Mouse (Mus musculus) skeletal muscle tissue, adult 2 months (tissue): ENCODE measurements around the gene Cmtr1.
"Not testable (repeated sequence)": the region's sequence is repeated elsewhere in the genome, so short reads cannot be mapped to it uniquely, and the experiment has no call there.

Source experiments
- DNase-seq: peaks from one replicate; pipeline ENCODE4 v3.0.0-alpha.2; 2012; ENCODE audit warnings: low read depth, low spot score

The Cmtr1 gene

DNA sequence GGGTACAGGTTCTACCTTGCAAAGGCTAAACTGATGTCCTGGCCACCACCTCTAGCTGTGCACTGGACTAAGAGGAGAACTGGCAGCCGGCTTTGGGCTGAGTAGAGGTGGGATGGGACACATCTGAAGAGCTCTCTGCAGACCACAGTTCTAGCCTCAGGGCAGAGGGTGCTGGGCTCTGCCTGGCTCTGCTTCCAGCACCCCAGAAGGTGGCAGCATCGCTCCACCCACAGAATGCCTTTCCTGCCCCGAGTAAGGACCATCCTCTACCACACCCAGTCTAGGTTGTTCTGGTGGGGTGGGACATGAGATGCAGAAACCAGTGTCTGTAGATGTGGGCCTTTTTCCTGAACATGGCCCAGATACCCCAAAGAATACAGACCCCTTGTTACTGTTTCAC is 44.4 kb downstream of the Cmtr1 start:
- DNase-seq: no peak

DNA sequence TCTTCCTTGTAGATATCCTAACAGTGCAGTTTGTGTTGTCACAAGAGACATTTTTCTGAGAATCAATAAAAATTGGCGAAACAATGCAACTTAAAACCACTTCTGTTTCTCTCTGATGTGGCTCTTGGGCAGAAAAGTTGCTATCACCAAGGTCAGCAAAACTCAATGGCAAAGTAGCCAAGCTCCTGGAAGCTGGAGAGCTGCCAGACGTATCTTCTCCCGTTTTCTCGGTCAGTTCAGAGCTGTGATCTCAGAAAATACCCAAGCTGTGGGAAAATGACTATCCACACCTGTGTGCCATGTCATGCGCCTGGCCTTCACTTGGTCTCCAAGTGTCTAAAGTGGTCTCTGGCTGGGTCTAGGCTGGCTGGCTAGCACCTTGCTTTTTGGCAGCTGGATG is 45.5 kb downstream of the Cmtr1 start:
- DNase-seq: no peak

DNA sequence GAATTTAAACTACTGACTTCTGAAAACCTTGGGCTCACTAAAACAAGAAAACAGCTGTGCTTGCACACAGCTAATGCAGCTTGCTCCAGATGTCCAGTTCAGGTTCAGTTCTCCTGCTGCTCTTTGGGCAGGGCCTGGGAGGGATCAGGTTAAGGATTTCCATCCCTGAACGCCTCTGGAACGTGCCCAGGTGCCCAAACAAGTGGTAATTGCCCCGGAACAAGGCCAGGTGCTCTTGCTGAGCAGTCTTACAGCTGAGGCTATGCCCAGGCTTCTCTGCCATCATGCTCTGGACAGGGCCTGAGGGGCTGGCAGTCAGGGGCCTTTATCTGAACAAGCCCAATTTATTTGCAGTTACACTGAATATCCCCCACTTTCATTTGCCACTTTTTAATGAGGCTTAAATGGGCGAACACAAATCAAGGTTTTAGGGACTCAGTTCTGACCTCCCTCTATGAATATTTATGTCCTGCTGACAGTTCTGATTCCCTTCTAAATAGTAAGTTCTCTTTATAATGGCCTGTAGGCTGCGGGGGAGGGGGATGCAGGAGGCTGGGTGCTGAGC is 46.7 kb downstream of the Cmtr1 start:
- DNase-seq: no peak

DNA sequence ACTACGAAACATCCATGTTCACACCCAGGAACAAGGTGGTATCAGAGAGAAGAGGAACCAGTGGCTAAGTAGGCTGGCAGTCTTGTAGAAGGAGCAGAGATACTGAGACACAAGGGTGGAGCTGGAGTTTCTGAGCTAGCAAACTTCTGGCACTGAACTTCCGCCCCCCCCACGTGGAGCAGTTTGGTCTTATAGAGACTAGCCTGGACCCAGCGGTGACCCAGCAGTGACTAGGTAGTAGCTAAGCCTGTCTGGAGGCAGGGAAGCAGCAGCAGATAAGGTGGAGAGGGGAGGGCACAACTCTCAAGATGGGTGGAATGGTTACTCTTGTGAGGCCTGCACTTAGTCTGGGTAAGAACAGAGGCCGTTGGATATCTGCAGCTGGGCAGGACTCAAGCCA is 48.4 kb downstream of the Cmtr1 start:
- DNase-seq: no peak

DNA sequence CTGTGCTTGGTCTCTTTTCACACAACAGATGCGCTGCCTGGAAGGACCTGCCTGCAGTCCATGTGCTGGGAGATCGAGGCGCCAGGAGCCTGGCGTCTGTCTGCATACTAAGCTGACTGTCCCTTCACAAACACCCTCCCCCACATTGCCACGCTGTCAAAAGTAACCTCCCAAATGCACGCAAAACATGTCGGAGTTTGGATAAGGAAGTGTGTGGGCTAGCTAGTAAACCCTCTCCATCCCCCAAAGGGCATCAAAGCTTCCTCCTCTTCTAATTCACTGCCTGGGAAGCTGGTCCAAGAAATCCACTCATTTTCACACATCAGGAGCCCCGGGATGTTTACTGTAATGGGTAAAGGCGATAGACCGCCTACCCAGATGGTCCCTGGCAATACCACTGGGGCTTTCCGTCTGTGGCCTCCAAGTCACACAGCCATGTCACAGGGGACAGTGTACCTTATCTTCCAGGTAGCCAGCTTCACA is 50.2 kb downstream of the Cmtr1 start:
- DNase-seq: no peak

DNA sequence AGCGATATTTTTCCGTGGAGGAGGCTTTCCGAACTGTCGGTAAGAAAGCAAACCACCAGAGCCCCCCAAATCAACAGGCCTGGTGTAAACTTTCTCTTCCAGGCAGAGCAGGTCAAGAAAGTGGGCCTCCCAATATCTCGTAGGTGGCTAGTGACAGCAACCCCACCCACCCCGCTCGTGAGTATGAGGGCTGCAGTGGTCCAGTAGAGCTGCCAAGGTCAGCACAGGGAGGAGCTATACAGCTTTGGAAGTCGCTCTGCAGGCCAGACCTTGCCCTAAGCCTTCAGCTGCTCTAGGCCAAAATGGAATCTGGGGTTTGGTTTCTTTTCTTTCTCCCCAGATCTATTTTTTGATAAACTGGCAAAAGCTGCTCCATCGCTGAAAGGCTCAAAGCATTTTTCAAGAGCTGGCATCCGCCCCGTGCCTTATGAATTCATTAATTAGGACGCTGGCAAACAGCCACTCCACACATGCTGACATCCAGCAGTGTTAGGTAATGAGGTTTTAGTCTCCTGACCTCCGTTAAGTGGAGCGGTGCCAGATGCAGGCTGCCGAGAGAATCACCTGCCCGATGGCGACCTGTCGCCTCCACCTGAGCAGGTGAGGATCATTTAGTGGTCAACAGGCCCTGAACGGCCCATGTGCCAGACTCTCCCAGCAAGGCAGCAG is 50.8 kb downstream of the Cmtr1 start:
- DNase-seq: no peak

DNA sequence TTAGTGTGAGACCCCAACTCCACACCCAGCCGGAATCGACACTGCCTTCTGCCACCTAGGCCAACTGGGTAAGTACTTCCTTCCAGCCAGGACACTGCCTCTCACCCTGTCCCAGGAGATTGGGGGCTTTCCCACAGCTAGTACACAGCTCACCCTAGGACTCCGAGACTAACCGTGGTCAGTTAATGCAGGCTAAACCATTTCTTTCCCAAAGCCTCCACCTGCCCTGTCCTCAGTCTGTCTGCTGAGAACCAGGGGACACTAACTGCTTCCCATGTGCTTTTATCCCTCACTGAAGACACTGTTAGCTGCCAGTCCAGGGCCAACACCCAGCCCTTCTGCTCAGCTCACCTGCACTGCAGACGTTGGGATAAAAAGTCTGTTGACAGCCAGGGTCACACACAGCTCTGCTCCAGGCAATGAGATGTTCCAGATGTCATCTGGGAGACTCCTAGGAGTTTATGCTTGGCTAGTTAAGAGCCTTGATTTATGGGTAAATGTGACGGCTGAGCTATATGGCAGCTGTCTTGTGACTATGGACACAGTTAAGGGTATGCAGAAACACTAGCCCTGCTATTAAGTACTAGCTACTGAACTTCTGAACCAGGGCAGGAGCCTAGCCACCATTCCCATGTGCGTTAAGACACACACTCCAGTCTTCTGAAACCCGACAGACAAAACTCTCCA is 51.5 kb downstream of the Cmtr1 start:
- DNase-seq: no peak

DNA sequence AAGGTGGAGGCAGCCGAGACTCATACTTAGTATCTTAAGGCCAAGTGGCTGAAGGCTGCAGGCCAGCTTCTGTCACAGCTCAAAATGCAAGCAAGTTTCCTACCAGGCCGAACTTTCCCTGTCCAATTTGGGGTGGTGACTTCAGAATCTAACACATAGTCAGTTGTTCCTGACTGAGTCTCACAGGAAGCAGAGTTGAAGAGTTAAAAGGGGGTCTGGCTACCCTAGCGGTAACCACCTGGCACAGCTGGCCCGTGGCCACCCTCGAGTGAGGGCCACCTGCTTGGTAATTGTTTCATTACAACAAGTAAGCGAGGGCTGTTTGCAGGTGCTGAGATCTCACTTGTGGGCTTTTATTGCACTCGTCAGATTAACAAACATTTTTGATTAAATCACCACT is 52.2 kb downstream of the Cmtr1 start:
- no peak for DNase-seq

DNA sequence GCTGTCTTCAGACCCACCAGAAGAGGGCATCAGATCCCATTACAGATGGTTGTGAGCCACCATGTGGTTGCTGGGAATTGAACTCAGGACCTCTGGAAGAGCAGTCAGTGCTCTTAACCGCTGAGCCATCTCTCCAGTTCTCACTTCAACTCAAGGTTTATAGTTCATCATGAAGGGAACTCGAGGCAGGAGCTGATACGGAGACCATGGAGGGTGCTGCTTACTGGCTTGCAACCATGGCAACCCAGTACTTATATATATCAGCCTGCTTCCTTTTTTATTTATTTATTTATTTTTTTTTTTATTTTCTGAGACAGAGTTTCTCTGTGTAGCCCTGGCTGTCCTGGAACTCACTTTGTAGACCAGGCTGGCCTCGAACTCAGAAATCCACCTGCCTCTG is 53.3 kb downstream of the Cmtr1 start:
- not testable (repeated sequence) for DNase-seq

DNA sequence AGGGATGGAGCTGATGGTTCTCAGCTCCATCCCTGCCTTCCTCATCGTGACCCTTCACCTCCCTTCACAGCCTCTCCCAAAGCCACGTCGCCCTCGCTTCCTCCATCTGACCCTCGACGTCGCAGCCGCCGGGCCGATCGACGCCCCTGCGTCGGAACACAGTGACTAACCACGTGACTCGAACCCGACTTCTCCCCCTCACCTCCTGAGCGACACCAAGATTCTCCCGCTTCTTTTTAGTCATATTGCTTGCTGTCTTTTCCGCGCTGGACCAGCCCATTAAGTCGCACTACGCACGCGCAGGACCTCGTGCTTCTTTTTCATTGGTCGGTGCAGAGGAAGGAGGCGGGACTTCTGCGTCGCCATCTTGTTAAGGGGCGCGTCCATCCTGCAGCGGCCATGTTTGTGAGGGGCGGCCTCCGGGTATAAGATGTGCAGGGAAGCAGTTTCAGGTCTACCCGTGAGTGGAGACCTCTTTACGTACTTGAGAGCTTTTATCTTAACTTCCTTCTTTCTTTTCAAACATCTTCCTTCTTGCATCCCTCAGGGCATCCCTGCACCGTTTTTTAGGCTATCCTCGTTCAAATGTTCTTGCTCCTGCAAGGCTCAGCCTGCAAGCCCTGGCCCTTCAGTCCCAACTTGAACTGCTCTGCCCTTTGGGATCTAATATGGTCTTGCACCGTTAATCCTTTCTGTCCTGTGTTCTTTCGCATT is 56.5 kb downstream of the Cmtr1 start, which contains the start of gene Ccdc167:
Gene Ccdc167, minus strand, starts transcription at position 313 of the 714 bp plus-strand sequence.
- peak; percentile 96 for DNase-seq

DNA sequence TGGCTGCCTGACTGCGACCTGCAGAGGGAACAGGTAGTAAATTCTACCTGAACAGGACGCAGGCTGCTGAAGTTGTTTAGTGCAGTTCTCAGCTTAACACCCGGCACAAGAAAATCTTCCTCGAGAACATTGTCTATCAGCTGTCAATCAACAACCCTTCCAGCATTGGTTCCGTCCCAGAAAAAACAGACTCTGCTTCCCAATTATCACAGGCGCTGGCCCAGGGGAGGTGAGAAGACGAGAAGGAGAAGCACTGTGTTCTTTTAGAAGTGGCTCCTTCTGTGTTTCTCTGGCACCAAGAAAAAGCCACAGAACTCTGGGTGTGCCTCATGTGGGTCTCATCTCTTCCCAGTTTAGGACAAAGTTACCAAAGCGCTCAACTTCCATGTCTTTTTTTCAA is 58.3 kb downstream of the Cmtr1 start:
- DNase-seq: no peak

DNA sequence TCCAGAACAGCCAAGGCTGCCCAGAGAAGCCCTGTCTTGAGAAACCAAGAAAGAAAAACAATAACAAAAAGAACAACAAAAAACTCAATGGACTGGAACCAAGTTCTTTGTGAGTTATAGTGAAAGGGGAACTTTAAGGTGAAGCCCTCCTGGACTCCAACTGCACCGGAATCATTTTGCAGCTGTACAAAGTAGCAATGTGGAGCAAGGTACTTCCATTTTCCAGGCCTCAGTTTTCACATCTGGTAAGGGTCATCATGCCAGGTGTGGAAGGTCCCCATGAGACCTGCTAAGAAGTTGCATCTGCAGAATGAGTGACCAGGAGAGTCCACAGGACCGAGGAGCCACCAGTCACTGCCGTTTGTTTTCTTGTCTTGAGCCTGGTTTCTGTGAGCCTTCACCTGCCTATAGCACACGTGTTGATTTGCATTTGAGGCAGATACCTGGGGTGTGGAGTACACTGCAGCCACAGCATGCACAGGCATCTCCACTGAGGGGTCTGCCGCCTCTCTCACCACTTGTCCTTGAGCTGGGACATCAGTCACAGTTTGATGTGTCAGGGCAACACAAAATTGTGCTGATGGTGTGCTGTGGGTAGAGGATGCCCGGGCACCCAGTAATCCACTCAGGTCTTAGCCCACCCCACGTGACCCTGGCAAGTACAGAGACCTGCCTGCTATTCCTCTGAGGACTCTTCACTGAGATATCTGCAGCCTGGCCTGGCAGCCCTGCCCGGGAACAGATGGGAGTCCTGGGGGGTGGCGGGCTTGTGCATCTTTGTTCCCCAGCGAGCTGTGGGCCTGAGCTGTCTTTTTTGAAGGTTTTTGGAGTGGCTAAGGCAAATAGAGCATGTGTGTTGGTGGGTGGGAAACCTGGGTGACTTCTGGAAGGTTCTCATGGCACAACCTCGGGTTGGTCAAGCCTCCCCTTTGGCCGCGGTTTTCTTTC is 59.5 kb downstream of the Cmtr1 start:
- DNase-seq: no peak

DNA sequence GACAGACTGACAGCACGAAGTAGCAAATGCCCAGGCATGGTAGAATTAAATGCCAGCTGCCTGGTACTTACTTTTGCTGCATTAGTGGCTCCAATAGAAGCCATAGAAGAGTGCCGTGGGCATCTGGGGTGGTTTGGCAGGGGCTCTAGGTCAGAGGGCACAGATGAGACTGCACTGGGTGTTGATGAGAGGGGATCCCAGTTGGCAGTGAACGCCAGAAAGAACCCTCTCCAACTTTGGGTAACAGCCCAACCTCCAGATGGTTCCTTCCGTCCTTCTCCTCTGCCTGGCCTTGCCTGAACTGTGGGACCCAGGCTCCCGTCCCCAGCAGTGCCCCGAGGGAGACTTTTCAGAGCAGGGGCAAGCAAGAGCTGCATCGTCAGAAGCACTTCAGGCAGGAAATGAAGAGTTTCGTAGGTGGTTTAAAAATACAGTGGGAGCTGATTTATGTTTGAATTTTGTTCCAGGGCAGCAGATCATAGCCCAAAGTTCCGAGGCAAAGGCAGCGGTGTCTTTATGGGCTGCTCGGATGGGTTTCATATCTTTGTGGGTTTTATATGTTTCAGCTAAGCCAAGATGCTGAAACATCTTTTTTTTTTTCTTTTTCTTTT is 60.5 kb downstream of the Cmtr1 start:
- no peak for DNase-seq

DNA sequence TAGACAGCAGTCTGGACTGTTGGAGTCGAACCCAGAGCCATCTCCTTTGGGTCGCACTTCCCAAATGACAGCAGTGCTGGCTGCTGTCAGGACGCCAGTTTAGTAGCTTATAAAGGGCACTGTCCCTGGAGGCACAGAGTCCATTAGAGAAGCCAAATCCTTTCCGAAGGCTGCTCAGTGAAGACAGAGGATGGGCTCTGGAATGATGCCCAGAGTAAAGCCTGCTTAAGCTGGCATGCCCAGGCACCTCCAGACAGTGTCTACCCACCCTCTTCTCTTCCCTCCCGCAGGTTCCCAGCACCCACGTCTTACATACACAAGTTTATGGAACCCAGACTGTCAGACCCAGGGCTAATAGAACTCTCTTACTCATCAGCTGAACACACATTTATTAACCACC is 64.2 kb downstream of the Cmtr1 start:
- no peak for DNase-seq

DNA sequence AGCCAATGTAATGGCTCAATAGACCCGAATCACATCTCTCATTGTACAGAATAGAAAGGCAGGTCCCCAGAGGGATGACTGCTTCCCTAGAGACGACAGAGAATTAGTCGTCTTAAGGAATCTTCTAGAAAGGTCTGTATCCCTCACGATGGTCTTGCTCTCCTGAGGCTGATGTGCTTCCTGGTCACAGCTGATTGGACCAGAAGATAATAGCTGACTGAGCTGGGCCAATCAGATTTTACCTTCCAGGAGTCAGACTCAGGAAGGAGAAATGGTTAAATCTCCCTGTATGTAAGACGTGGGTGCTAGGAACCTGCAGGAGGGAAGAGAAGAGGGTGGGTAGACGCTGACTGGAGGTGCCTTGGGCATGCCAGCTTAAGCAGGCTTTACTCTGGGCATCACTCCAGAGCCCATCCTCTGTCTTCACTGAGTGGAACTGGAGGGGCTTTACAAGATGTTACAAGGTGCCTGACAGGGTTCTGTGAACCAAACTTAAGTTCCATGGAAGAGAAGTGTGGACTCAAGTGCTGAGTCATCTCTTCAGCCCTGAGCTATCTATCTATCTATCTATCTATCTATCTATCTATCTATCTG is 64.7 kb downstream of the Cmtr1 start:
- no peak for DNase-seq

DNA sequence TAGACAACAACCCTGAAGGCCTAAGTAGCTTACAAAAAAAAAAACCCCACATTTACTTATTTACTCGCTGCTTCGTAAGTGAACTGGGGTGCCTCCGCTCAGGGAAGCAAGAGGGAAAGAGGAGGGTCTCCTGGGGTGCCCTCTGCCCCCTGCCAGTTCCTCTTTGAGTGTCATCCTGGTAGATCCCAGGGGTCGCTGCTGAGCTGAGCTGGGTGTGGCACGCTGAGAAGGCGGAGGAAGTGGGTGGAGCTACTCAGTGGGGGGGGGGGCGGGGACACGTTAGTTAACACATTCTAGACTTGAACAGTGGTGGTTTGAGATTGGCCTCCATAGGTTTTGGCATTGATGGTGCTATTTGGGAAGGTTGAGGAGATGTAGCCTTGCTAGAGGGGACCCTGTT is 67.7 kb downstream of the Cmtr1 start:
- no peak for DNase-seq

DNA sequence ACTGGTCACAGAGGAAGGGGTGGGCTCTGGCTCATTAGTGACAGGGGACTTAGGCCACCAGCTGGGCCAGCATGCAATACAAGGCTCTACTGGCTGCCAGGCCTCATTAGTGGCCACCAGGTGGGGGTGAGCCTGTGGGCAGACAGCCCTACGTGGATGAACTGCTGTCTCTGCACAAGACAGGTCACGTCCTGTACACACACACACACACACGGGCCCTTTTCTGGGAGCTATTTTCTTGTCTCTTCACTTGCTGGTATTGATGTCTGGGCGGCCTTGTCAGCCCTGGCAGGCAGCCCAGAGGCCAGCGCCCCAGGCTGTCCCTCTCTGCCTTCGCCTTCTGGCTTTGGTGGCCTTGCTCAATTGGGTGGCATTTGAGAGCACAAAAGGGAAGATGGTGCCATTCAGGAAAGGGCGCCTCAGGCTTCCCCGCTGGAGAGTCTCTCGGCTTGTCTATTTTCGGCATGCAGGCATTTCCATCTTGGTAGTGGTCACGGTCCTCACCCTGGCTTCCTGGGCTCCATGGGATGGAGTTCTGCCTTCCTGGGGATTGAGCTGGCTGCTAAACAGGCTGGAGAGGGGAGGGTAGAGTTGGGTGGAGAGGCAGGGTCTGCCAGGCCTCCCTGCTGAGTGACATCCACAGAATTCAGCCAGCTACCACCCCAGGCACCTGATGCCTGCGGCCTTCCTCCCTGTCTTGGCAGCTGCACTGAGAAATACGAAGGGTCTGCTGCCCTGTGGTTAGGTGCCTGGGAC is 70.3 kb downstream of the Cmtr1 start:
- DNase-seq: no peak

DNA sequence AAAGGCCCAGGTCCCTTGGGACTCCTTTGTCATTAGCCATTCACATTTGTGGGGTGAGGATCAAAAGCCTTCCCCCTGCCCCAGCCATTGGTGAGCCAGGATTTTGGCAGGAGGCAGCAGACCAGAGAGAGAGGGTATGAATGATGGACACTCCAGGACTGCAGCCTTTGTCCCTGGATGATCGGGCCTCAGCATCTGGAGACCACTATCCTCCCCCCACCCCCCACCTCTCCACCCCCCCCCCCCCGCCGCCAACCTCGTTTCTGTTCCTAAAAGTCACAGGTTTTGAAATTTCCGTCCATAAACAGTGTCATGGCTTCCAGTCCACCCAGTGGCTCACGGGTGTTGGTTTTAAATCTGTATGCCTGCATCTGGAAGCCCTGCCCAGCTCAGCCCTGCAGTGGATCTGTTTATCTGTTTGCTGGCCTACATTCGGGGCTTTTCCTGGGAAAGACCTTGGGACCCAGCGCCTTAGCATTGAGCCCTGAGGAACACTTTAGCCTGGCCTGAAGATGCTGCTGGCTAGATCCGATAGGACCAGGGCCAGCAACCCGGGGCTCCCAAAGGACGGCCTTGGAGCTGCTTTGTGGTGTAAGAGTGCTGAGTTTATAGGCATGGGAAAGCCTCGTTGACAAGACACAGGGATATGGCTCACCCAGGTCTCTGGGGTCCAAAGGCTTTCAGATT is 71.0 kb downstream of the Cmtr1 start:
- no peak for DNase-seq

DNA sequence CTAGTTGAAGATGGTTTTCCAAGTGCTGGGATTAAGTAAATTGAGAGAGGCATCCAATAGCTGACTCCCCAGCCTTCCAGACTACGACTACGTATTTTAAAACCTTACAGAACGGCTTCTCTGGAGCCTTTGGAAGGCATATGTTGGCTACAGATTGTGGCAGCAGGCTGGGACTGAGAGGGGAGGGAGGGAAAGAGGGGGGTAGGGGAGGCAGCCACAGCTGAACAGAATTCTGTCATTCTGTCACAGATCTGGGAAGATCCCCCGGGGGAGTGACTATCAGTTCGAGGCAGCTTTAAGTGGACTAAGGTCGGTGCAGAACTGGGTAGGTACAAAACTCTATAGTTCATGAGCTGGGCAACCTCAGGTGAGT is 71.5 kb downstream of the Cmtr1 start:
- DNase-seq: no peak
